Mouse (Mus musculus): ENCODE data around the gene Fam20c. TPM values are rescaled to one million over a fixed set of nuclear protein-coding genes. Genes with fewer than 3 reads are reported as not detected.
A peak's percentile ranks its signal among the peaks of the same experiment; 100 is the strongest.

The Fam20c gene
- polyA plus RNA-seq (2012; rRNA removed) = 11.0 and 14.2 TPM in 2 replicates

GRCm38 (mm10) chr5:138754303-138755120 is at the start of gene Fam20c:
Gene Fam20c (plus strand): TSS chr5:138754514.
- TF ChIP-seq POLR2A (IDR thresholded peaks at IDR 0.05; ENCODE audit: borderline replicate concordance, extremely low read depth, low read depth, low read length) (no peak; the same call in 1 of the 2 replicates), CTCF (IDR thresholded peaks at IDR 0.05; ENCODE audit: insufficient read depth, low read length) (no peak)
- 1% methylated on average over 81 of the region's 98 CpGs for WGBS
- peak within 1 kb of the TSS; percentile 61 for H3K4me3 ChIP-seq (replicated peaks; ENCODE audit: extremely low read depth, low read depth, low read length)
- peak; percentile 74 for DNase-seq
- no peaks in the 10 kb centered on the region for H3K4me1 ChIP-seq (ENCODE audit: control insufficient read depth, insufficient read depth, low read length)

GRCm38 (mm10) chr5:138707367-138707766 is 46.9 kb upstream of the Fam20c start:
- TF ChIP-seq CTCF (IDR thresholded peaks at IDR 0.05; ENCODE audit: insufficient read depth, low read length) (no peak), POLR2A (IDR thresholded peaks at IDR 0.05; ENCODE audit: borderline replicate concordance, extremely low read depth, low read depth, low read length) (no peak)
- DNase-seq = no peak
- Histone ChIP-seq H3K4me3 (replicated peaks; ENCODE audit: extremely low read depth, low read depth, low read length) (no peak overlapping the region), H3K4me1 (ENCODE audit: control insufficient read depth, insufficient read depth, low read length) (no peaks in the 10 kb centered on the region)

DNA sequence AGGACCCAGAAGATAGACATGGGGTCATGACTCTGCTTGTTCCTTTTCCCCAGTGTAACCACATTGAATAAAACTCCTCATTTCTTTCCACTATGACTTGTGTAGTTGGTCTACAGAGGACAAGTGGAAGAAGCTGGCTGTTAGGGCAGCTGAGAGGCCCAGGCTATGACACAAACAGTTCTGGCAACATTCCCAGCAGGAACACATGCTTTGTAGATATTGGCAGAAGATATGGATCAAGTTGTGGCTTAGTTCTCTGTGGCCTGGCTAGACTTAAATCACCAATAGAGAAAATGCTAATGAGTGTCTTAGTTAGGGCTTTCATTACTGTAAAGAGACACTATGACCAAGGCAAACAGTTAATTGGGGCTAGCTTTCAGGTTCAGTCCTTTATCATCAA is 45.7 kb upstream of the Fam20c start:
- TF ChIP-seq CTCF (IDR thresholded peaks at IDR 0.05; ENCODE audit: insufficient read depth, low read length) (no peak), POLR2A (IDR thresholded peaks at IDR 0.05; ENCODE audit: borderline replicate concordance, extremely low read depth, low read depth, low read length) (no peak)
- Histone ChIP-seq H3K4me3 (replicated peaks; ENCODE audit: extremely low read depth, low read depth, low read length) (no peak overlapping the region), H3K4me1 (ENCODE audit: control insufficient read depth, insufficient read depth, low read length) (no peaks in the 10 kb centered on the region)
- no peak for DNase-seq

DNA sequence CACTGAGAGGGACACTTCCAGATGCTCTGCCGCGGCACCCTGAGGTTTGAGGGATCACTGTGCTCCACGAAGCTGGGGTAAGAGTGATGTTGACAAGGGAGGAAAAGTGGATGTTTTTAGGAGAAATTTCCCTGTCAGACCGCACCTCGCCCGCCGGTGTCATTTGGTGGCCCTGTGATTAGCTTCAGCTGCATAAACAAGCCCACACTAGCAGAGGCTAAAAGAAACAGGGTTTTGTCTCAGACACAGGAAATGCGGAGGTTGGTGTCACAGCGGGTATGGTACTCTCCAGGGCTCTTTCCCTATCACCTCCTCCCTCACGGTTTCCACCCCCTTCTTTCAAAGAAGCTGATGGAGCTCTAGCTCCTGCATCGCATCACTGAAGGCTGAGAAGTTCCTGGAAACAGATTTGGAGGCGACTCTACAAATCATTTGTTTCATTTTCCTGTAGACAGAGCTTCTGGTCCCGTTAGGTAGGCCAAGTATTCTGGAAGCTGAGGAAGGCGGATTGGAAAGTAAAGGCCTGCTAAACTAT is 38.7 kb upstream of the Fam20c start:
- H3K4me1 ChIP-seq (ENCODE audit: control insufficient read depth, insufficient read depth, low read length) = no peaks in the 10 kb centered on the region
- 33% methylated on average over 14 of the region's 14 CpGs for WGBS
- no peak for DNase-seq
- no peak overlapping the region for H3K4me3 ChIP-seq (replicated peaks; ENCODE audit: extremely low read depth, low read depth, low read length)
- TF ChIP-seq CTCF (IDR thresholded peaks at IDR 0.05; ENCODE audit: insufficient read depth, low read length) (no peak), POLR2A (IDR thresholded peaks at IDR 0.05; ENCODE audit: borderline replicate concordance, extremely low read depth, low read depth, low read length) (no peak)

- Histone ChIP-seq H3K4me1 (ENCODE audit: control insufficient read depth, insufficient read depth, low read length) (no peaks in the 10 kb centered on the region), H3K4me3 (replicated peaks; ENCODE audit: extremely low read depth, low read depth, low read length) (no peak overlapping the region)
- 44% methylated on average over 13 of the region's 13 CpGs for WGBS
- no peak for DNase-seq
- no peak for TF ChIP-seq CTCF (IDR thresholded peaks at IDR 0.05; ENCODE audit: insufficient read depth, low read length)
- TF ChIP-seq POLR2A (IDR thresholded peaks at IDR 0.05; ENCODE audit: borderline replicate concordance, extremely low read depth, low read depth, low read length) = no peak
These were observed 33.8 kb upstream of the Fam20c start for GRCm38 (mm10) chr5:138720329-138721190.

DNA sequence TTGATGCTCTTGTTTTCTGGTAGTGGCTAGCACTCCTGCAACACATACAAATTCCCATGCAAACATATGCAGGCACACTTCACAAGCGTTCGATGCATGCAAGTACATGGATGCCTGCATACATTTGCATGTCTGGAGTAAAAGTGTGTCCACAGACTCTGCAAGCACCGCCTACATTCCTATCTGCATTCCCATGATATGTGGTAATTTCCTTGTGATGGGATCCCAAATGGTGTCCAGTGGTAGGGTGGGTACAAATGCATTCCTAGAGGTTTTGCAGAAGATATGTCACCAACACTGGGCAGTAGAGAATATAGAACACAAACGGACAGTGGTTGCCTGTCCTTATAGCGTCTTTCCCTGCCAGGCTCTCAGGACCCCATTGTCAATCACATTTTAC is 29.9 kb upstream of the Fam20c start:
- H3K4me3 ChIP-seq (replicated peaks; ENCODE audit: extremely low read depth, low read depth, low read length) = no peak overlapping the region
- TF ChIP-seq CTCF (IDR thresholded peaks at IDR 0.05; ENCODE audit: insufficient read depth, low read length) (no peak), POLR2A (IDR thresholded peaks at IDR 0.05; ENCODE audit: borderline replicate concordance, extremely low read depth, low read depth, low read length) (no peak)
- 82% methylated on average over 5 of the region's 5 CpGs for WGBS

DNA sequence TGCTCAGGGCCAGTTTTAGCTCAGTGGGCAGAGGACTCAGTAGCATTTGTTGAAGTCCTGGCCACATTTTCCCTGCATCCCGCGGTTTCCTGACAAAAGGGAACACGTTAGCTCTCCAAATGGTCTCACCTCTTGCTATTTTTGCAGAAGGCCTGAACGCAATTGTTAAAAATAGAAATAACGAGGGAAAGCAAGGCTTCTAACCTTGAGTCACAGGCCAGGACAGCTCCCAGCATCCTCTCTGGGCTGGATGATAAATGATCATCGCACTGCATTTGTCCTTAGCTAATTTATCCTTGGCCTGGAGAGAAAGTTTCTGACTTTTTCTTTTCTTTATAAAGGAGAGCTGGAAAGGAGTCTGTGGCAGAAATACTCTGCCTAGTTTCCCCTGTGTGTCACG is 29.2 kb upstream of the Fam20c start:
- WGBS = 47% methylated on average over 7 of the region's 7 CpGs
- TF ChIP-seq CTCF (IDR thresholded peaks at IDR 0.05; ENCODE audit: insufficient read depth, low read length) (no peak), POLR2A (IDR thresholded peaks at IDR 0.05; ENCODE audit: borderline replicate concordance, extremely low read depth, low read depth, low read length) (no peak)
- DNase-seq = no peak
- H3K4me3 ChIP-seq (replicated peaks; ENCODE audit: extremely low read depth, low read depth, low read length) = no peak overlapping the region
- H3K4me1 ChIP-seq (ENCODE audit: control insufficient read depth, insufficient read depth, low read length) = no peaks in the 10 kb centered on the region

More for the DNA sequence above, 29.9 kb upstream of the Fam20c start:
- DNase-seq = no peak
- no peaks in the 10 kb centered on the region for H3K4me1 ChIP-seq (ENCODE audit: control insufficient read depth, insufficient read depth, low read length)

DNA sequence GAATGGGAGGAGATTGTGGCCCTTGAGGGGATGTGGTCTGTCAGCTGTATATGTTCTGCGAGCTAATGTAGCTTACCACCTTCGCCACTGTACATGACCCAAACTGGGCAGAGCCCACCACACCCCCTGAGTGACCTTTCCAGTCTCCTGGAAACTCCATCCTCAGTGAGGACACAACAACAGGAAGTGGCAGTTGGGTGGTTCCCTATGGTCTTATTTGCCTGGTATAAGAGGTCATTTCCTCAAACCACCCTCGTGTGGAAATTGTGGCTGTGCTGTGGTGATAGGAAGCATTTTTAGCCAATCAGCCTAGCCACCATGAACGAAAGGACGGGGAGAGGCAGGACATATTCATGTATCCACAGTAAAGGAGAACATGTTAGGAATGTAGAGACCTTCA is 23.5 kb upstream of the Fam20c start:
- 31% methylated on average over 5 of the region's 5 CpGs for WGBS
- Histone ChIP-seq H3K4me1 (ENCODE audit: control insufficient read depth, insufficient read depth, low read length) (no peaks in the 10 kb centered on the region; the same call in 1 of the 2 replicates), H3K4me3 (replicated peaks; ENCODE audit: extremely low read depth, low read depth, low read length) (no peak overlapping the region)
- TF ChIP-seq POLR2A (IDR thresholded peaks at IDR 0.05; ENCODE audit: borderline replicate concordance, extremely low read depth, low read depth, low read length) (no peak), CTCF (IDR thresholded peaks at IDR 0.05; ENCODE audit: insufficient read depth, low read length) (no peak)
- DNase-seq = no peak

- TF ChIP-seq CTCF (IDR thresholded peaks at IDR 0.05; ENCODE audit: insufficient read depth, low read length) (no peak), POLR2A (IDR thresholded peaks at IDR 0.05; ENCODE audit: borderline replicate concordance, extremely low read depth, low read depth, low read length) (no peak)
- DNase-seq = no peak
- H3K4me1 ChIP-seq (ENCODE audit: control insufficient read depth, insufficient read depth, low read length) = no peaks in the 10 kb centered on the region; the same call in 1 of the 2 replicates
- WGBS = 88% methylated on average over 11 of the region's 11 CpGs
- H3K4me3 ChIP-seq (replicated peaks; ENCODE audit: extremely low read depth, low read depth, low read length) = no peak overlapping the region
These were observed 20.9 kb upstream of the Fam20c start for GRCm38 (mm10) chr5:138733317-138733899.

Measured in lung, adult 2 months (tissue).